Mouse (Mus musculus): ENCODE measurements at regions not wholly inside any gene's neighbourhood (a gene's known extent, or its start where the extent isn't known, plus 50 kb on each side); places are given as distances from the start of the nearest gene placed in this dataset.

GRCm38 (mm10) chr8:10687867-10688561 is 320.2 kb downstream of the Irs2 start:
- WGBS = 65% methylated on average over 9 of the region's 9 CpGs
- H3K4me1 ChIP-seq (ENCODE audit: control insufficient read depth, insufficient read depth, insufficient read length) = no peaks in the 10 kb centered on the region
- no peak overlapping the region for H3K27ac ChIP-seq (ENCODE audit: insufficient read depth, low read length)
- no peak overlapping the region for H3K4me3 ChIP-seq (ENCODE audit: extremely low read depth, insufficient read depth, insufficient read length)
- no peaks in the 10 kb centered on the region for H3K36me3 ChIP-seq (ENCODE audit: control insufficient read depth, insufficient read depth, low read length)
- no peak for TF ChIP-seq POLR2A (IDR thresholded peaks at IDR 0.05; ENCODE audit: low read depth, low read length)
- TF ChIP-seq CTCF (IDR thresholded peaks at IDR 0.05; ENCODE audit: extremely low read depth, insufficient read depth, insufficient read length, insufficient replicate concordance) = no peak
- no peak for DNase-seq (ENCODE audit: low read depth in 1 of 2, low spot score in 2 of 2)
- H3K27me3 ChIP-seq (ENCODE audit: control insufficient read depth, insufficient read depth, low read length) = no peaks in the 10 kb centered on the region
